Mouse (Mus musculus): Measurements from ENCODE around the gene Lamtor1. TPM values are rescaled to one million over a fixed set of nuclear protein-coding genes. Genes with fewer than 3 reads are reported as not detected.
A peak's percentile ranks its signal among the peaks of the same experiment; 100 is the strongest.
"Not testable (repeated sequence)": the region's sequence is repeated elsewhere in the genome, so short reads cannot be mapped to it uniquely, and the experiment has no call there.

The Lamtor1 gene
- total RNA-seq, 2 experiments from 2014 or later, result 94.3 to 103 TPM

GRCm38 (mm10) chr7:101900331-101901097 lies 5.2 kb upstream of the Lamtor1 start:
- DNase-seq, result no peak

DNA sequence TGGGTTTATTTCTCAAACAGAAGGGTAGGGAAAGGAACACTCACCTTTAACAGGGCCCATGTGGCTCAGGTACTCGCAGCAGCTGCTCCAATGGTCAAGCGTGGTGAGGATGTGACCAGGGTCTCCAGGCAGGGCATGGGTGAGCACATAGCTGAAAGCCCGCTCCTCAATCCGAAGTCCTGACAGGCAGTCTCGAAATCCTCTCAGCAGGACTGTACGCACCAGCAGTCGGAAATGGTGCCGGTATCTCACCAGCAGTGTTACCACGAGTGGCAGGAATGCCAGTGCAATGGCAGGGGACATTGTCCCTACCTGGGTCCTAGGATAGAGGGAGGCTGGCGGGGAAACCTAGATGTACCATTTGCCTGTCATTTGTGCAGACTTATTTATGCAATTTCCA lies 3.7 kb upstream of the Lamtor1 start:
- no peak for DNase-seq

DNA sequence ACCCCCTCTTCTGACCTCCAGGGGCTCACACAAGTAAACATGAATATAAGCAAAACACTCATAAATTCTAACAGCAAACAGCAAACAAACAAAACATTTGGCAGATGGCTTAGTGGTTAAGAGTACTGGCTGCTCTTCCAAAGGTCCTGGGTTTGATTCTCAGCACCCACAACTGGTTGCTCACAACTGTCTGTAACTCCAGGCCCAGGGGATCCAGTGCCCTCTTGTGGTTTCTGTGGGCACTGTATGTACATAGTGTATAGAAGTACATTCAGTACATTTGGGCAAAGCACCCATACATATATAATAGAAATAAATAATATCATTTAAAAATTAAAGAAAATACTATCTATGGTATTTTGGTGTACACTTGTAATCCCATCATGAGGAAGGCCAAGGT lies 2.9 kb upstream of the Lamtor1 start:
- no peak for DNase-seq

- no peak for DNase-seq
Measured at GRCm38 (mm10) chr7:101906287-101906681, 580 bp downstream of the Lamtor1 start, which contains the start of gene Tomt. TSS of gene Tomt (minus strand) at chr7:101906359.

GRCm38 (mm10) chr7:101906696-101907095 lies 992 bp downstream of the Lamtor1 start:
- no peak for DNase-seq

GRCm38 (mm10) chr7:101908367-101908766 lies 2.7 kb downstream of the Lamtor1 start:
- DNase-seq, result peak; percentile 58

GRCm38 (mm10) chr7:101910138-101910537 lies 4.4 kb downstream of the Lamtor1 start:
- peak; percentile 76 for DNase-seq

- no peak for DNase-seq
Measured at GRCm38 (mm10) chr7:101911982-101912381, 6.3 kb downstream of the Lamtor1 start.

DNA sequence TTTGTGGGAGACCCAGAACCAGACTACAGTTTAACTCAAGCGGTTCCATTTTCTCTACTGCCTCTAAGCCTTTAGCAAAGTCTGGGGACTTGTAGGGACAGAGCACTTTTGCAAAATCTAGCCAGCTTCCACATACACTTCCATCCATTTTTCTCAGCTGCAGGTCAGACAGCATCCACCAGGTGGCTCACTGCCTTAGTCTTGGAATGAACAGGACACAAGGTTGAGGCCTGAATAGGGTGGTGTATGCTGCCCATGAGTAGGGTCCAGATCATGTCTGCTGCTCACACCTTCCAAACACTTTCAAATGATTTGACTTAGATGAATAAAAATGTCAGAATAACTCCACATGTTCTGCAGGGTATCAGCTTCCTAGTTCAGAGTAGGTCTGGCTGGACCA lies 12.4 kb downstream of the Lamtor1 start:
- no peak for DNase-seq

GRCm38 (mm10) chr7:101925892-101926291 lies 20.2 kb downstream of the Lamtor1 start:
- not testable (repeated sequence) for DNase-seq

GRCm38 (mm10) chr7:101928093-101928492 lies 22.4 kb downstream of the Lamtor1 start:
- no peak for DNase-seq

DNA sequence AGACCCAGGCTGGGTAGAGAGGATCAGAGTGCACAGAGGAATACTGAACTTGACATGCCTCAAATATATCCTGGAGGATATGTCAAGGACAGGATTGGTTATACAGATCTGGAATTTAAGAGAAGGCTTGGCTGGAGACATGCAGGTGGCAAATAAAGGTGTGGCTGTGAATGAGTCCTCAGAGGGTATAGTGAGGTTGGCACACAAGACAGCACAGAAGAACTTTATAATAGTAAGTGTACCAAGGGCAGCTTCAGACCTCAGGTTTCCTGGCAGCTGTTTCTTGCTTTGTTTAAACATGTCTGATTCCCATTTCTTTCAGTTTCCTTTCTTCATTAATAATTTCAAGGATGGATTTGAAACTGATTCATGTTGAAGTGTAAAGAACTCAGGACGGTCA lies 26.8 kb downstream of the Lamtor1 start:
- no peak for DNase-seq

DNA sequence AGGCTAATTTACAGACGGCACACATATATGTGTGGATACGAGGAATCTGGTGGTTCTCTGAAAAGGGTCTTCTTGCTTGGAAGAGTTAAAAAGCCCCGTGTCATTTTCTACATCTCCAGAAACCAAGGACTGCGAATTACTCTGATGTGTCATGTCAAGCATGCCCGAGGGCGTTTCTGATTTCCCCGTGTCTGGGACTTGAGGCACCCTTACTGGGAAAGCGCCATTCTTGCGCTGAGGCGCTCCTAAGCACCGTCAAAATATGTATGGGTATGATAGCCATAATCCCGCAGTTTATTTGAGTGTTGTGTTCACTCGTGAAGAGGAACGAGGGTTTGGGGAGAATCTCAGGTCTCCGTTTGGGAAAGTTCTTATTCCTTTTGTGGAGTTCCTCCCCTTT lies 27.6 kb downstream of the Lamtor1 start:
- no peak for DNase-seq

- peak; percentile 95 for DNase-seq
Measured at GRCm38 (mm10) chr7:101933751-101934240, 28.1 kb downstream of the Lamtor1 start, which contains the start of the genes Lrrc51 and Numa1. TSS of gene Lrrc51 (minus strand) at chr7:101933895. TSS of gene Numa1 (plus strand) at chr7:101934111.

- no peak for DNase-seq
Measured at GRCm38 (mm10) chr7:101935957-101936356, 30.3 kb downstream of the Lamtor1 start.

DNA sequence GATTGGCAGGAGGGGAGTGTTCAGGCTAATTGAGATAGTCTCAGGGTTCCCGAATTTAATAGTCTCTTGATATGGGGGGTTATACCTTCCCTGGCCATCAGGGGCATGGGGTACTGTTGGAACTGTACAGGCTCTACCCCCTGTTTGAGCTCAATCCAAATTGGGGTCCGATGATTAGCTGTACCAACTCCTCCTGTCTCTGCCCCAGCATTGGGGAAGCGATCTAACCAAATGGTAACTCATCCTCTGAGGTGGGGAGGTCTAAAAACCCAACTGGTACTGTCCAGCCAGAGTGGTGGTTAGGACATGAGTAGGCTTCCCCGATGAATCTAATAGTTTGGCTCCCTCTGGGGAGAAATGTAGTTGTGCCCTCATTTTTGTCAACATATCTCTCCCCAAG lies 31.3 kb downstream of the Lamtor1 start:
- DNase-seq, result no peak

DNA sequence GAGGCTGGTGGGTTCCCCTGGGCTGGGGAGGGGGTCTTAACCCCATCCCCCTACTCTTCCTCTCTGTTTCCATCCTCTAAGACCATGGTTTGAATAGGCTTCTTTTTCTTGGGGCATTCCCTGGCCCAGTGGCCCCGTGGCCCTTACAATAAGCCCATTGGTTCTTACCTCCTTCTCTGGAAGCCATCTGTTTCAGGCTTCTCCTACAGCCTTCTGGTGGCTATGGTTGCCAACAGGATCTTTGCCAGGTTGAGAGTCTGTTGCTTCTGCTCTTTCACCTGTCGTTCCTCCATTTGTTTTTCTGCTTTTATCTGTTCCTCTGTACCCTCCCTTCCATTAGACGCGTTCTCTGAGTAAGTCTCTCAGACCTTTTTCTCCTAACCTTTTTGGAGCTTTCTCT lies 31.9 kb downstream of the Lamtor1 start:
- no peak for DNase-seq

DNA sequence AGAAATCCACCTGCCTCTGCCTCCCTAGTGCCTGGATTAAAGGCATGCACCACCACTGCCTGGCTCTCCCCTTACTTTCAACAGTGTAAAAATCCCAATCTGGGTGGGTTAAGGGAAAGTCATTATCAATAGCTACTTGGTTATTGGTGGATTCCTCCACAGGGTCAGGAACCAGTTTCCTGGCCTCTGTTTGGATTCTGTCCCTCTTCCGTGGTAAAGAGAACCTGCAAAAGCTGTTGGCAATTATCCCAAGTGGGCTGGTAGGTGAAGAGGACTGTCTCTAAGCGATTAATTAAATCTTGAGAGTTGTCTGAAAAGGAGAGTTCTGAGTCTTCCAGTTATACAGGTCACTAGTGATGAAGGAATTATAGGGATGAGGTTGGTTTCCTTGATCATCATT lies 32.6 kb downstream of the Lamtor1 start:
- DNase-seq, result no peak

GRCm38 (mm10) chr7:101939758-101940157 lies 34.1 kb downstream of the Lamtor1 start:
- no peak for DNase-seq

- not testable (repeated sequence) for DNase-seq
Measured at GRCm38 (mm10) chr7:101949008-101949407, 43.3 kb downstream of the Lamtor1 start.

- DNase-seq, result no peak
Measured at GRCm38 (mm10) chr7:101951648-101952047, 45.9 kb downstream of the Lamtor1 start.

GRCm38 (mm10) chr7:101952098-101952497 lies 46.4 kb downstream of the Lamtor1 start:
- DNase-seq, result no peak

GRCm38 (mm10) chr7:101954163-101954562 lies 48.5 kb downstream of the Lamtor1 start:
- DNase-seq, result no peak

DNA sequence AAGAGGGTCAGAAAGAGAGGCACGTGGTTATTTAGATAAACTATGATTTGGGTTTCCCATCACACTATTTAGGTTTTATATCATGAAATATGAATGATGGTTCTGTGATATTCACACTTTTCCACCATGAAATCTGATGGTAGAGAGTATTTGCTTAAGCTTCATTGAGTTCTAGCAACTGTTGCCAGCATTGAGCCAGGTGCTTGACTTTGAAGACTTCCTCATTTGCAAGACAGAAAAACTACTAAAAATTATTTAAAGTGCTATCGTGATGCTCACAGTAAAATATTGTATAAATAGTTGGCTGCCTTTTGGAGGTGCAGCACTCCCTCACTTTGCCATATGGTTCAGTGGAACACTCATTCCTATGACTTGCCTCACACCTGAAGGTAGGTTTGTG lies 49.6 kb downstream of the Lamtor1 start:
- no peak for DNase-seq

All from gastrocnemius, postnatal 25 days (tissue).